Mouse (Mus musculus) right cerebral cortex, postnatal 10 days (tissue): ENCODE measurements around the gene Gsto1.
A peak's percentile ranks its signal among the peaks of the same experiment; 100 is the strongest.

Experiments
- DNase-seq, 2 experiments: peaks; one replicate each; pipeline ENCODE4 v3.0.0; 2021; ENCODE audit warnings: low spot score in 2 of 2

Gene Gsto1

DNA sequence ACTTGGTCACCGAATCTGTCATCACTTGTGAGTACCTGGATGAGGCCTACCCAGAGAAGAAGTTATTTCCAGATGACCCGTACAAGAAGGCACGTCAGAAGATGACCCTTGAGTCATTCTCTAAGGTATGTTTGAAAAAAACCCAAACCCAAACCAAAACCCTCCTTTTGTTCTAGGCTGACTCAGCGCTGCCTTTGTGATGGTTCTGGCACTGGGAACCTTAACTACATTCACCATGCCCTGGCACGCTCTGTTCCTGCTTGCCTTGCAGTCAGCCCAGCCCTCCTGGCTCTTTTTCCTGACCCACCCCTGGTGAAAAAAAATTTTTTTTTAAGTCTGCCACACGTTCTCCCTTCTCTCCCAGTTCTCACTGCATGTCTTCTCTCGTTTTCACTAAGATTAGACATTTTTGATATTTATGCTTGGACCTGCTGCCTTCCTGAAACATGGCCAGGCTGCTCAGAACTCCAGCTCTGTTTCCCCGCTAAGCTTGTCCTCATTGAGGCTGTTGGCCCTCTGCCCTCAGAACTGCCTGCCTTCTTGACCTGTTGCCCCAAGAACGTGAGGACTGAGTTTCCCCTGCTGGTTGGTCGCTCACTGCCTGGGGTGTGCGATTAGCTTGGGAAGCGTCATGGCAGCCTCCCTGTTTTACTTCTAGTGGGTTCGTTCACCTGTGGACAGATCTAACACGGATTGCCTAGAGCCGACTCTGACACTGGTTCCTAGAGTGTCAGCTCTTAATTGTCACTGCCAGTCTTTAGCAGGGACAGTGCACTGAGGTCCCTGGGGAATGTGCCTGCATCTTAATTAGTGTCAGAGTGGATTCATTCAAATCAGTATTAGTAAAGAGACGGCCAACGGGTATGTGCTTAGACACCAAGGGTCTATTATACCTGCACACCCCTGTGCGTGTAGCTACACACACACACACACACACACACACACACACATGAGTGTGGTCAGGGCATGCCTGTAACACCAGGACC, 3.5 kb downstream of the Gsto1 start:
- no peak for DNase-seq

DNA sequence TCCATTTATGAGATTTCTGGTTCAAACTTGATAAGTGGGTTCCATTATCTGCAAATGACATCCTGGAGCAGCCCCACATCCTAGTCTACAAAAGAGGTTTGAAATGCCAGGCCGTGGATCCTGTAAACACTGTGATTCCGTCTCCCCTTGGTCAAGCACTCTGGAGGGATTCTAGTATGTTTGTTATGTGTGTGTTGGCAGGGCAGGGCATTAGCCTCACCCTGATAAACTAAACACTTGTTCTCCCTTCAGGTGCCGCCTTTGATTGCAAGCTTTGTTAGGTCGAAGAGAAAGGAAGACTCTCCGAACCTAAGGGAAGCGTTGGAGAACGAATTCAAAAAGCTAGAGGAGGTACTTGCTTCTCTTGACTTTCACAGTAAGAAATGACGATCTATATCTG, 4.4 kb downstream of the Gsto1 start:
- DNase-seq: no peak

DNA sequence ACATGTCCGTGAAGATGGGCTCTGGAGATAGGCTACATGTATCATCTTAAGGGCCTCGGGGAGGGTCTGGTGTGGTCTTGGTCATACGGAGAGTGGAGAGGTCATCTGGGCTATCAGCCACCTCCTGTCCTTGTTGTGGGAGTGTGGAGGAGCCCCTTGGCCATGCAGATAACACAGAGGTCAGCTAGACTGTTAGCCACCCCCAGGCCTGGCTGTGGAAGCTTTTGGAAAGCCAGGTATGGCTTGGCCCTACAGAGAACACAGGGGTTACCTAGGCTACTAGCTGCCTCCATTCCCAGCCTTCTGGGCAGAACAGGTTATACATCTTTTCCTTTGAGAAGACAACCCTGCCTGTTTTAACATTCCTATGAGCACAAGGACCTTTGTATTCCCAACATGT, 7.8 kb downstream of the Gsto1 start:
- no peak for DNase-seq

DNA sequence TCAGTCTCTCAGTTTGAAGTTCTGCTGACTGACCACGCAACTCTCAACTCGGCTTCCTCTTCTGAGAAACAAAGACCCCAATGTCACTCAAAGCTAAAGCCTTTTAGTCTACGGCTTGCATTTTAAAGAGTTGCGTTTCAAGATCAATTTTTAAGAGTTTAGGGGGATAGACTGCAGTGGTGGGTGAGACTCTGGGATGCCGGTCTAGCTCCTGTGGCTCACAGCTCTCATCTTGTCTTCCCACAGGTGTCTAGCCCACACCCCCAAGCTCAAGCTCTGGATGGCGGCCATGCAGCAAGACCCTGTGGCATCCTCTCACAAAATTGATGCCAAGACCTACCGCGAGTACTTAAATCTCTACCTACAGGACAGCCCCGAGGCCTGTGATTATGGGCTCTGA, 9.3 kb downstream of the Gsto1 start:
- DNase-seq: no peak

DNA sequence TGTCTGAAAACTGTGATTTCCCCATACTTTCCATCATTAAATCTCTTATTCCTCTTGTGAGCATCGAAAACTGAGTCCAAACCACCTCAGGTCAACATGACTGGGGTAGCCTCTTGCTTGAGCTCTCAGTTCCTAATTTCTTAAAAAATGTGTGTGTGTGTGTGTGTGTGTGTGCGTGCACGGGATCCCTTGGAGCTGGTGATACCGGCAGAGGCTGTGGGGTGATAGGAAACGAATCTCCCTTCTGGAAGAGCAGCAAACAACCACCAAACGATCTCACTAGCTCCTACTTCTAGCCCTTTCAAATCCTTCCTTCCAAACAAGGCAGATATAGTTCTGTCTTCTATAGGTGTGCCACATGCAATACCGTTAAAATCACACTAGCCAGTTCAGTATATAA, 10.0 kb downstream of the Gsto1 start:
- DNase-seq: no peak

DNA sequence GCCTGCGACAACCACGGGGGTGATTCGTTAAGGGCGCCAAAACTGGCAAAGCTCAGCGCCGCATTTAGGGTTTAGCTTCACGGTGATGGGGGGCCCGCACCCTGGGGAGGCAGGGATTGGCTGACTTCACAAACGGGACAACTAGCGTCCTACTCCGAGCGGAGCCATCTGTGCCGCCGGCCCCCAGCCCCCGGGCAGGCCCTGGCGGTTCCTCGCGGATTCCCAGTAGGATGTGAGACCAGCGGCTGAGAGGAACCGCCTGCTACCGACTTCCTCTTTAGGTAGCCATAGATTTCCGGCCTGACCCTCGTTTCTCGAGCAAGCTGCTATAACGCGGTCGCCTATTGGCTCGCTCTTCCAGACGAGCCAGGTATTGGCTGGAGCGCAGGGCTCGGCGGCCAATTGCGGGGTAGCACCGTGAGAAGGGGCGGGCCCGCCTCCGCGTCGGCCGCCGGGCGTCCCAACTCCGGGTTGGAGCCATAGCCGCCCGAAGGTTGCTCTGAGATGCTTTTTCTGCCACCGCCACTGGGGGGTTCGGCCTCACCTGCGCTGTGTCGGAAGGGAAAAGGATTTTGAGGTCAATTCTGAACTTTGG, 10.7 kb downstream of the Gsto1 start, which contains the start of gene Gsto2:
TSS of gene Gsto2 (plus strand) at position 182 of the 595 bp plus-strand sequence.
- DNase-seq: peak; percentile 97 to 98

DNA sequence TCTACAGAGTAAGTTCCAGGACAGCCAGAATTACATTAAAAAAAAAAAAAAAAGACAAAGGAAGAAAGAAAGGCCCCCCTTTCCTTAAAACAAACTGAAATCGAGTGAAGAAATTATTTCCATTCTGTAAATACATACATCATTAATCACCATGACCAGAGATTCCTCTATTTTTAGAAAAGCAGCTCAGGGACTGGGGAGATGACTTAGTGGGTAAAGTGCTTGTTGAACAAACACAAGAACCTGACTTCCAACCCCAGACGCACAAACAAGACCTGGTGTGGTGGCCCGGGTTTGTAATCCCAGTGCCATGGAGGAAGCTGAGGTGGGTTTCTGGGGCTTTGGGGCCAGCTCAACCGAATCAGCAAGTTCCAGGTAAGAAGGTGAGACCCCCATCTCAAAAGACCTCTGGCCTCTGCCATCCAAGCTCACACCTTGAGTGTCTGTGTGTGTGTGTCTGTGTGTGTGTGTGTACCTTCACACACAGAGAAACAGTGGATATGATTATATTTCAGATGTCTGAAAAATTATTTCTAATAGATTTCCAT, 12.9 kb downstream of the Gsto1 start:
- no peak for DNase-seq

DNA sequence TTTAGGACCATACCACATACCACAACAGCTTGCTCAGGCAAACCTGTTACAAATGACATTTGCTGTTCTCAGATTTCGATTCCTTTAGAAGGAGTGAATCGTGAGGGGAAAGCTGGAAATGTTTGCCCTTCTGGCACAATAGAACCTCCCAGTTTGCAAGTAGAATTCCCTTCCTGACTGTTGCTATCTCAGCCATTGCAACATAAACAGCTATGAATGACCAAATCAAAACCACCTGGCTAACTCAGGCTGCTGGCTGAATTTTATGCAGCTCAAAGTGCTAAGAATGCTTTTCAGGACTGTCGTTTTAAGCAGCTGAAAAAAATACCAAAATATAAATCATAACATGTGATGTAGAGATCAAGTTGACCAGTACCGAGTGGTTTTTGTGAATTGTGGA, 14.2 kb downstream of the Gsto1 start:
- DNase-seq: no peak

DNA sequence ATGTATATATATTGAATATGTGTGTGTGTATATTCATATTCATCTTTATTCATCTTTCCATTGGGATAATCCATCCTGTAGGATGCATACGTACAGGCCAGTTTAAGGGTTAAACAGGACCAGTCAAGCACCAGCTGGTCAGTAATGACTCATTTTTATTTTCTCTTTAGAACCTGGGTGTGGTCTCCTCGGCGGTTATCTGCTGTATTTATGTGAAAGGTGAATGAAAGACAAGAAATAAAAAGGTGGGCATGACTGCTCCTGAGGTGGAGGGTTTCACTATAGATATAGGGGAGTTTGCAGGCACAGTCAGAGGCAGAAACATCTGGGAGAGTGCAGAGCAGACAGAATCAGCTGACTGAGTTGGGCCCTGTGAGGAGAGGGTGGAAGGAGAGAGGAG, 14.7 kb downstream of the Gsto1 start:
- DNase-seq: no peak

DNA sequence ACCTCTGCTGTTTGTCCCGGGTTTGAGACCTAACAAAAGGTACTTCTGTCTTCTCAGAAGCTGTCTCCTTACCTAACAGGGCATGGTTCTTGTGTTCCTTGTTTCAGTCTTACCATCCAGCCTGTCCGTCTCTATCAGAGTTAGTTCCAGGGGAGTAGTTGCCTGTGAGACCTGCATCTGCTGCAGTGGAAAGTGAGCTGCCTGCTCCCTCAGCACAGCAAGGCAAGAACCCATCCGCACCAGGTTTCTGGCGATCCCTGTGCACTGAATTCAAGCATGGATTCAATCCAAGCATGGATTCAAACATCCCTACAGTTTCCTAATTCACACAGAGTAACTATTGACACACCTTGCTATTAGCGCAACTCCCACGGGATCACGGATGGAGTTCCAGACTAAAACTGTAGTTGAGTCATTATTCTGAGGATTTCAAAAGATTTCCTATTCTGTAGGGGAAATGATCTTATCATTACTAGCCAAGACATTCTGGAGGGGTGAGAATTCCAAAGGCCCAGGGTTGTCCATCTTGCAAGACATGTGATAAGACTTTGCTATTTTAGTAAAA, 15.4 kb downstream of the Gsto1 start:
- DNase-seq: no peak

DNA sequence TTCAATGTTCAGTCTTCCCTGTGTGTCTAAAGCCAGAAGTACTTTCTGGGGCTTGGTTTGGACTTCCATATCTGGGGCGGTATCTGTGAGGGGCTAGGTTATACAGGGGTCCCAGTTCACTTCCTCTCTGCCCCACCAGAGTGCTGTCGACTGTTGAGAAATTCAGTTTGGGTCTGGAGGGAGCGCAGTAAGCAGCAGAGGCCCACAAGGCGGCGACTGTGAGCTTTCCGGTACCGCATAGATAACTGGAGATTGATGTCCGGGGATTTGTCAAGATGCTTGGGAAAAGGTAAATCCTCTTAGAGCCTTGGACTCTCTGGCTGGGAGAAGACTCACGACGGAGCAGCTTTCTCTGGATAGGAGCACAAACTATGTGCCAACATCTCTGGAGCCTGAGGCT, 16.7 kb downstream of the Gsto1 start:
- DNase-seq: no peak

DNA sequence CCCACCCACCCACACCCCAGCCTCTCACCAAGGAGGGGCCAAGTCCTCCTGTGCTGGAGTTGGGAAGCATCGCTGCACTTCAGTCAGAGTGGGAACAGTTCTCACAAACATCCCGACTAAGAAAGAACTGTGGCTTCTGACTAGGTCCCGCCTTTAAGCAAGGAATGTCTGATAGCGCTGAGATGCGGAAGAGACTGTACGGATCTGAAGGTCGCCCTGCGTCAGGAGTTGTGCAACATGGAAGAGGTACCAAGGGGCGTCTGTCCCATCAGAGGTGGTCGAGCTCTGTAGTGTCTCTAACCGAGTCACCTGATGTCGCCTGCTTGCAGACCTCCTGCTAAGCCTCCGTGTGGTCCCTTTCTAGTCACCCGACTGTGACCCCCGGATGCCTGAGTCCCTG, 21.5 kb downstream of the Gsto1 start:
- DNase-seq: no peak

DNA sequence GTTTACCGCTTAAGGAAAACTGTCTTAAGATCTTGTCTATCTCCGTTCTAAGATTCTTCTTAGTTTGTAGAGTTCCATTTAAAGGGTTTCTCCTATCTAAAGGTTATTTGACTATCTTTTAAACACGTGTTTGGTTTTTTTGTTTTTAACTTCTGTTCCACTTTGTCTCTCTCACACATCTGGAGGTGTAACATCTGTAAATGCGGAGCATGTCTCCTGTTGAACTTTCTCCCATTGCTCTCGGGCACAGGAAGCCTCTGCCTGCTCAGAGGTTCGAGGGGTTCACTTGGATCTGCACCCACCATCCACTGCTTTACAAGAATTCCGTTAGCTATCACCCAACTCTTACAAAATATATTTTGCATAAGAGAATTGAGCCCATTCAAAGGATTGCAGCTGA, 26.8 kb downstream of the Gsto1 start:
- no peak for DNase-seq

DNA sequence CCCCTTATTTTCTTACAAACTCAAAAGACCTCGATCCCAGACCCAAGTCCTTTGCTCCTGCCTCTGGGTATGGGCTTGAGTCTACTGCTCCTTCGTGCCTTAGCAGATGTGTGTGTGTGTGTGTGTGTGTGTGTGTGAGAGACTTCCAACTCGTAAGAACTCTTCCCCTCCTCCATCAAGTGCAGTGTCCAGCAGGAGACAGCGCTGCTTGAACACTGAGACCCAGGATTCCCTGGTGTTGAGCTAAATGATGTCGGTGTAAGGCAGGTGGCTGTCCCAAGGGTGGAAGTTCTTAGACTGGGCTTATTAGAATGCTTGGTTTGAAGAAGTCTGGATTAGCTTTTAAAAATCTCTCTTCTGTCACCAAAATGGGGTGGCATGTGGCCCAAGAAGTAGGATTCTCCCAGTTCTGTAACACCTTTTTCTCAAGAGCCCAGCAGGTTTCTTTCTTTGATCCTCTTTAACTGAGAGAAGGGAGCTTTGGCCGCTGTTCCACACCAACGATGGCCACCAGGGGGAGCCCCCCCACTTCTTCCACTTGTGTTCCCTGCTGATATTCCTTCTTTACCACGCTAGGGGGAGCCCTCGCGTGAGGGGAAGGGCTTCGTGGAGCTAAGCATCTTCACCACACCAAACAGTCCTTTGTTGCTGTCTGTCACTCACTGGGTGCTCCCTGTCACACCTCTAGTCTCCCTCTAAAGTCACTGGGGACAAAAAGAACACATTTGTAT, 27.5 kb downstream of the Gsto1 start:
- peak; percentile 71 to 81 for DNase-seq

DNA sequence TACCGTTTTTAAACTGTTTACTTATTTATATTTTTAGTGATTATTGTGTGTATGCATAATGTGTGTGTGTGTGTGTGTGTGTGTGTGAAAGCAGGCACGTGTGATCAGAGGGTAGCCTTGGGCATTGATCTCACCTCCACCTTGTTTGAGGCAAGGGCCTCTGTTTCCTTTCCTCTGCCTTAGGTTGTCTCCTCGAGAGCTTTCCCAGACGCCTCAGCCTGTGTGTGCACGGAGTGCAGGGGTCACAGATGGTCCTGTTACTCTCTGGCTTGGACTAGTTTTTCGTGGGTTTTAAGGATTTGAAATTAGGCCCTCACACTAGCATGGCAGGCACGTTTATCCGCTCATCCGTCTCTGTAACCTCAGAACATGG, 28.1 kb downstream of the Gsto1 start:
- no peak for DNase-seq

DNA sequence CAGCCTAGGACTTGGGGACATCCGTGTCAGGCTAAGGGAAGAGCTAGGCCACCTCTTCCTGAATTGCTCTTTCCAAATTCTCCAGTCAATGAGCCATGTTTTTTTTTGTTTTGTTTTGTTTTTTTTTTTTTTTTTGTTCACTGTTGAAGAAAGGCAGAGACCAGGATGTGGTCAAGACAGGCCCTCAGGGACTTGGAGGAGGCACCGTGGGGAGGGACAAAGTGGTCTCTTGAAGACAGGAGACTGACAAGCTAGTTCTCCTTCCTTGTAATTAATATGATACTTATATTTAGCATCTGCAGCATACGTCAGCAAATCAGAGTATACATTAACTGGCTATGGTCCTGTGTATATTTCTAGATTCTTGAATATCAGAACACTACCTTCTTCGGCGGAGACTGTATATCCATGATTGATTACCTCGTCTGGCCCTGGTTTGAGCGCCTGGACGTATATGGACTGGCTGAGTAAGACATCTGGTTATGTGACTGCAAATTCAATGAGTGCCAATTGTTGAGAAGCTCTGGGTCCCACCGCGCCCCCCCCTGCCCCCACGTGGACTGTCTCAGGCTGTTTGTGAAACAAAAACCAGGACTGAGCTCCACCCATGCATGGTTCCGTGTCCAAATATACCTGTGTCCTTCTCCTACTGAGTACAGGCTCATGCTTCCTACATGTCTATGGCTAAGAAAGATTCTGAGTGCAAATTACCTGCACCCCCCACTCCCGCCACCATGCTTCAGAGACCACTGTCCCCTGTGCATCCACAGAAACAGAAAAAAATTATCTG, 29.7 kb downstream of the Gsto1 start:
- no peak for DNase-seq

DNA sequence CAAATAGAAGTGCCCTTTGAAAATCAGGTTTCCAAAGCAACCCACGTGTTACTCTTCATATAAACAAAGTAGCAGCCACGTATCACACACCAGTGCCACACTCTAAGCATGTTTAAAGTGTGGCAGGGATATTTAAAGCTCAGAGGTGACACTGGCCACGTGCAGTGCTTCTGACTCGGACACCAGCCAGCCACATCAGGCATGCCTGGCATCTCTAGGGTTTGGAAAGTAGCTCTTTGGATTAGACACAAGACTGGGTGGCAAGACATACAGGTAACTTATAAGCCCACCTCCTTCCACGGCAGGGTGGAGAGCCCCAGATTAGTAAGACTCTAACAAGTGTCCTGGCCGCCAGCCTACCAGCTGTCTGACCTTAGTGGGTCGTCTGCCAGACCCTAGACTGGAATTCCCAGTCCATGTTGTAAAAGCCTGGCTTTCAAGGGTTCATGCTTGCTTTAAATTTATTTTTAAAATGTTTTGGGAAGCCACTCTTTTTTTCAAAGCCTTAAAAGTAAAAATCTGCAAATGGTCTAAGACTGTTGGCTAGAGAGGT, 30.5 kb downstream of the Gsto1 start:
- no peak for DNase-seq

DNA sequence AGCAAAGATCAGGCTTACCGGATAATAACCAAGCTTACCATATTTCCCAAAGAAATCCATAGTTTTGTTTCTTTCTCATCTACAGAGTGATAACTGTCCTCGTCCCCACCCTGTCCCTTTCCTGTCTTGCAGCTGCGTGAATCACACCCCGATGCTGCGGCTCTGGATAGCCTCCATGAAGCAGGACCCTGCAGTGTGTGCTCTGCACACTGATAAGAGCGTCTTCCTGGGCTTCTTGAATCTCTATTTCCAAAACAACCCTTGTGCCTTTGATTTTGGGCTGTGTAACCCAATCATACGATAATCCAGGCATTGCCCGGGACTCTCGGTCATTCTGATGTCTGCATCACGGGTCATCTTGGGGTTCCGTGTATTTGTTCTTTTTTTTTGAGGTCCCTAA, 31.1 kb downstream of the Gsto1 start:
- DNase-seq: no peak

DNA sequence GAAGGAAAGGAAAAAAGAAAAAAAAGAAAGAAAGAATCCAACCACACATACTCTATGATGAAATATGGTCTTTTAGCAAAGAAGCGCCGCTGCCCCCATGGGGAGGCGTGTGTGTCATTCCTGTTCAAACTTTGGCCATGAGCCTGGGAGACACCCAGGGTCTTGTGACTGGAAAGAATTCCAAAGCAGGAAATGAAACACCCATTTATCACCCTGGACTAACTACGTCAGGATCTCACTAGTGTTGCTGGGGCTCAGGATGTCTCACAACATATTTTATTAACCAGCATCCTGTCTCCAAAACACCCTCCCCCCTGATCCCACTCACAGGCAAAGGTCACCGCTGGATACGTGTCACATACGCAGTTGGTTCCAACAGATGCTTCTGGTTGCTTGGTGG, 31.8 kb downstream of the Gsto1 start:
- no peak for DNase-seq

DNA sequence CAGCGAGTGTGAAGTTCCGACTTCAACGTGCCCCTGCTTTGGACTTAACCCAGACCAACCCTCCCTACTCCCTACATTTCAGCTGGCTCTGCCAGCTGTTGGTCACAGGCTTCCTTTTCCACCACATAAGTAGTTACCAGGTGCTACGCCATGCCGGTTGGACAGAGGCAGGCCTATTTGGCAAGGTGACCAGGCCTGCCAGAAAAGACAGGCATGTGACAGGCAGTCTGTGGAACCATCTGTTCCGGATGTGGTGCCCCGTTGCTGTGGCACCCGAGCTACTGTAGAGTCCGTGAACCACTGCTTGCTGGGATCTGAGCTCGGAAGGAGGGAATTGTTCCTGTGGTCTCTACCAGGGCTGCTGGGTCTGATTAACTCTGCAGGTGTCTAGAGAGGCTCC, 32.6 kb downstream of the Gsto1 start:
- DNase-seq: peak; percentile 35 to 58

DNA sequence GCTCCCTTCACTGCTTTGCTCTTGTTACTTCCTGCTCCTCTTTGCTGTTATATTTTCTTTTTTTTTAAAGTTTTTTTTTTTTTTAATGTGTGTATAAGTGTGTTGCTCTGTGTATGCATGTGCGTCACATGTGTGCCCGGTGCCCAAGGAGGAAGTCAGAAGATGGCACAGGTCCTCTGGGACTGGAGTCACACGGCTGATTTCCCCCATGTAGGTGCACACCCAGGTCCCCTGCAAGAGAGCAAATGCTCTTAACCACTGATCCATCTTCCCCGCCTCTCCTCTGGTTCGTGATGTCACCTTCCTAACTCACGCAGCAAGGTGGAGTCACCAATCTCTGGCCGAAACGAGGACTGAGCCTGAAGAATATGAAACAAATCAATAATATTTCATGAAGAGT, 33.3 kb downstream of the Gsto1 start:
- no peak for DNase-seq
